Mouse (Mus musculus): ENCODE results near the gene Ren1. TPM values are rescaled to one million over a fixed set of nuclear protein-coding genes. Genes with fewer than 3 reads are reported as not detected.

Gene Ren1
- polyA plus RNA-seq, 1 experiment from 2014 or later, result 0.18 TPM

DNA sequence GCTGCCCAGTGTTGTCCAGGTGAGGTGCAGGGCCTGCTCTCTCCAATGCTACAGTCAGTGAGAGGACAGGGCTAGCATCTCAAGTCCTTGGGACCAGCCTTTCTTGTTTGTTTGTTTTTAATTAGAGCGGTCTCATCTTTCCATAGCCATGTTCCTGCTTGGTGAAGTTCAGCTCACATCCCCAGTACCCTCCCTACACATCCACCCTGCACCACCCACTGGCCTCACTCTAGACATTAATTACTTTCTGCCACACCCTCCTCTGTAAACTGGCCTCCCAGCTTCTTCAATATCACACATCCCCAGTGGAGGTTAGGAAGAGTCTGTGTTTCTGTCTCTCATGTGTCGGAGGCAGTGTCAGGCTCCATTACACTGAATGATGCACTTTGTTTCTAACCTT is 6.0 kb upstream of the Ren1 start:
- H3K27ac ChIP-seq (ENCODE audit: poor library complexity, severe bottlenecking), result no peak overlapping the region
- H3K36me3 ChIP-seq, result no peaks in the 10 kb centered on the region
- ATAC-seq (ENCODE audit: insufficient number of reproducible peaks, low FRiP score), result no peak
- 87% methylated on average over 2 of the region's 2 CpGs for WGBS
- H3K4me2 ChIP-seq, result no peak overlapping the region
- no peak overlapping the region for H3K9ac ChIP-seq
- H3K4me3 ChIP-seq, result no peak overlapping the region
- H3K4me1 ChIP-seq (replicated peaks), result peaks cover 10% of the 10 kb centered on the region
- H3K9me3 ChIP-seq (replicated peaks), result 0 out of 2 replicates have a peak, but pooled peaks cover 4% of the 10 kb centered on the region
- no peaks in the 10 kb centered on the region for H3K27me3 ChIP-seq (replicated peaks)

GRCm38 (mm10) chr1:133346531-133346930 is 3.8 kb upstream of the Ren1 start:
- Histone ChIP-seq H3K36me3 (no peaks in the 10 kb centered on the region), H3K9ac (no peak overlapping the region), H3K27me3 (replicated peaks) (no peaks in the 10 kb centered on the region), H3K4me3 (no peak overlapping the region), H3K4me2 (no peak overlapping the region), H3K4me1 (replicated peaks) (peaks cover 17% of the 10 kb centered on the region), H3K9me3 (replicated peaks) (0 out of 2 replicates have a peak, but pooled peaks cover 4% of the 10 kb centered on the region), H3K27ac (ENCODE audit: poor library complexity, severe bottlenecking) (no peak overlapping the region)
- ATAC-seq (ENCODE audit: insufficient number of reproducible peaks, low FRiP score), result no peak
- 78% methylated on average over 9 of the region's 9 CpGs for WGBS

DNA sequence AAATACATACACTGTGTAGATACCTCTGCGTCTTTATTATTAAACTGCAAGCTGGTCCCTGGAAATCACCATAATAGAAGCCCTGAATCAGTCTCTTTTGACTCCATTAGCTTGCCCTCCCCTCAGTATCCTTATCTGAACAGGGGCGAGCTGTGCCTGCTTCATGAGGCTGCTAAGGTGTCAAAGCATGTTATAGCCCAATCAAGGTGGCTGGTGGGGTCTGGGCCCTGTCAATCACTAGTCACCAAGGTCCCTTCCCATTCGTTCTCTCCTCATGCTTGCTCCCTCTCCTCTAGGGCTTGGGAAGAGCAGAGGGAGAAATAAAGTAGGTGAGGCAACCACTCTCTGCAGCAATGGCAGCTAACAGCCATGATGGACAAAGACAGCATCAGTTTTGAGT is 3.1 kb upstream of the Ren1 start:
- ATAC-seq (ENCODE audit: insufficient number of reproducible peaks, low FRiP score), result no peak

GRCm38 (mm10) chr1:133347693-133348520 is 2.4 kb upstream of the Ren1 start:
- Histone ChIP-seq H3K9me3 (replicated peaks) (0 out of 2 replicates have a peak, but pooled peaks cover 4% of the 10 kb centered on the region), H3K4me1 (replicated peaks) (peaks cover 17% of the 10 kb centered on the region), H3K27me3 (replicated peaks) (peaks cover 12% of the 10 kb centered on the region; the same call in 1 of the 2 replicates), H3K27ac (ENCODE audit: poor library complexity, severe bottlenecking) (no peak overlapping the region), H3K4me3 (no peak overlapping the region), H3K4me2 (no peak overlapping the region), H3K9ac (no peak overlapping the region), H3K36me3 (no peaks in the 10 kb centered on the region)
- peak; percentile 36; the same call in 1 of the 2 replicates for ATAC-seq (ENCODE audit: insufficient number of reproducible peaks, low FRiP score)
- 55% methylated on average over 11 of the region's 11 CpGs for WGBS

More for the DNA sequence above, 3.1 kb upstream of the Ren1 start:
- Histone ChIP-seq H3K9me3 (replicated peaks) (0 out of 2 replicates have a peak, but pooled peaks cover 4% of the 10 kb centered on the region), H3K36me3 (no peaks in the 10 kb centered on the region), H3K4me2 (no peak overlapping the region), H3K4me3 (no peak overlapping the region), H3K27me3 (replicated peaks) (peaks cover 5% of the 10 kb centered on the region; the same call in 1 of the 2 replicates), H3K27ac (ENCODE audit: poor library complexity, severe bottlenecking) (no peak overlapping the region), H3K4me1 (replicated peaks) (peaks cover 17% of the 10 kb centered on the region), H3K9ac (no peak overlapping the region)
- 49% methylated on average over 3 of the region's 3 CpGs for WGBS

- WGBS, result 46% methylated on average over 9 of the region's 9 CpGs
- no peak overlapping the region for H3K4me2 ChIP-seq
- no peak overlapping the region for H3K4me3 ChIP-seq
- peaks cover 17% of the 10 kb centered on the region for H3K4me1 ChIP-seq (replicated peaks)
- H3K36me3 ChIP-seq, result no peaks in the 10 kb centered on the region
- H3K27ac ChIP-seq (ENCODE audit: poor library complexity, severe bottlenecking), result no peak overlapping the region
- ATAC-seq (ENCODE audit: insufficient number of reproducible peaks, low FRiP score), result no peak
- no peak overlapping the region for H3K9ac ChIP-seq
- H3K27me3 ChIP-seq (replicated peaks), result peaks cover 42% of the 10 kb centered on the region
- H3K9me3 ChIP-seq (replicated peaks), result no peaks in the 10 kb centered on the region
Measured at GRCm38 (mm10) chr1:133351762-133352161, 1.5 kb downstream of the Ren1 start.

- Histone ChIP-seq H3K9ac (no peak overlapping the region), H3K27me3 (replicated peaks) (peaks cover 55% of the 10 kb centered on the region), H3K27ac (ENCODE audit: poor library complexity, severe bottlenecking) (no peak overlapping the region), H3K4me2 (no peak overlapping the region), H3K4me1 (replicated peaks) (peaks cover 8% of the 10 kb centered on the region; the same call in 1 of the 2 replicates), H3K4me3 (no peak overlapping the region), H3K36me3 (no peaks in the 10 kb centered on the region), H3K9me3 (replicated peaks) (no peaks in the 10 kb centered on the region)
- WGBS, result 50% methylated on average over 12 of the region's 12 CpGs
- ATAC-seq (ENCODE audit: insufficient number of reproducible peaks, low FRiP score), result no peak
Measured at GRCm38 (mm10) chr1:133353371-133353809, 3.1 kb downstream of the Ren1 start.

DNA sequence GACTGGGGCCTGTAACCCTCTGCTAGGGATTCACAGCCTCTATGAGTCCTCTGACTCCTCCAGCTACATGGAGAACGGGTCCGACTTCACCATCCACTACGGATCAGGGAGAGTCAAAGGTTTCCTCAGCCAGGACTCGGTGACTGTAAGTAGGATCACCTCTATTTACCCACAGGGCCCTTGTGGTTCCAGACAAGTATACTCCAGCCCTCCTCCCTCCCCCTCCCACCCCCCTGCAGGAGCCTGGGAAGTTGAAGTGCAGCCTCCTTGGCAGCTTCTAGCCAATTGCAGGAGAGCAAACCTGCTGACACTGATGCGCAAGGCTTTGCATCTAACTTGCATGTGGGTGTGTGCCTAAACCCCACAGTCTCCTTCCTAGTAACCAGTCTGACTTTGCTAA is 5.2 kb downstream of the Ren1 start:
- no peak overlapping the region for H3K4me3 ChIP-seq
- H3K36me3 ChIP-seq, result no peaks in the 10 kb centered on the region
- no peak overlapping the region for H3K4me2 ChIP-seq
- WGBS, result 51% methylated on average over 5 of the region's 5 CpGs
- H3K9ac ChIP-seq, result no peak overlapping the region
- peaks cover 64% of the 10 kb centered on the region for H3K27me3 ChIP-seq (replicated peaks)
- ATAC-seq (ENCODE audit: insufficient number of reproducible peaks, low FRiP score), result no peak
- H3K4me1 ChIP-seq (replicated peaks), result no peaks in the 10 kb centered on the region
- H3K9me3 ChIP-seq (replicated peaks), result no peaks in the 10 kb centered on the region
- H3K27ac ChIP-seq (ENCODE audit: poor library complexity, severe bottlenecking), result no peak overlapping the region

DNA sequence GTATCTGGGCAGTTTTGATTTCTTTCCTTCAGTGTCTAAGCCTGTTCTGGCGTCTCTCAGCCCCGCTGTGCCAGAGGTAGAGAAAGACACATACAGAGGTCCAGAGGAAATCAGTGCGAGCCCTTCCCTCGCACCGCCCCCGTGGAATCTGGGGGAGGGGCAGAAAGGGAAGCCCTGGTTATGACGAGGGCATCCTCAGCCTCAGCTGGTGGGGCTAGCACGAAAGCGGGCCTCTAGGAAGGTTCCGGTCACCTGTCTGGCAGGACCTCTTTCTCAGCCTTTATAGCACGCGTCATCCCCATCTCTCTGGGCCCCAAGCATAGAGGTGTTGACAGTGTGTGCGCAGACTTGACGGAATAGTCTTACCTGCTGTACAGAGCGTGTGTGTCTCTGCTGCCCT is 5.6 kb downstream of the Ren1 start:
- H3K4me1 ChIP-seq (replicated peaks), result no peaks in the 10 kb centered on the region
- H3K36me3 ChIP-seq, result no peaks in the 10 kb centered on the region
- H3K27me3 ChIP-seq (replicated peaks), result peaks cover 64% of the 10 kb centered on the region
- H3K4me3 ChIP-seq, result no peak overlapping the region
- 46% methylated on average over 15 of the region's 15 CpGs for WGBS
- H3K4me2 ChIP-seq, result no peak overlapping the region
- ATAC-seq (ENCODE audit: insufficient number of reproducible peaks, low FRiP score), result no peak
- H3K27ac ChIP-seq (ENCODE audit: poor library complexity, severe bottlenecking), result no peak overlapping the region
- no peaks in the 10 kb centered on the region for H3K9me3 ChIP-seq (replicated peaks)
- no peak overlapping the region for H3K9ac ChIP-seq

- ATAC-seq (ENCODE audit: insufficient number of reproducible peaks, low FRiP score), result no peak
- Histone ChIP-seq H3K4me1 (replicated peaks) (no peaks in the 10 kb centered on the region), H3K4me2 (no peak overlapping the region), H3K36me3 (no peaks in the 10 kb centered on the region), H3K27me3 (replicated peaks) (peaks cover 64% of the 10 kb centered on the region), H3K4me3 (no peak overlapping the region), H3K9me3 (replicated peaks) (no peaks in the 10 kb centered on the region), H3K27ac (ENCODE audit: poor library complexity, severe bottlenecking) (no peak overlapping the region), H3K9ac (no peak overlapping the region)
- 59% methylated on average over 8 of the region's 8 CpGs for WGBS
Measured at GRCm38 (mm10) chr1:133356330-133356729, 6.0 kb downstream of the Ren1 start.

- H3K27me3 ChIP-seq (replicated peaks), result peaks cover 59% of the 10 kb centered on the region
- peaks cover 25% of the 10 kb centered on the region for H3K4me1 ChIP-seq (replicated peaks)
- H3K4me3 ChIP-seq, result no peak overlapping the region
- no peak overlapping the region for H3K27ac ChIP-seq (ENCODE audit: poor library complexity, severe bottlenecking)
- no peaks in the 10 kb centered on the region for H3K36me3 ChIP-seq
- H3K9ac ChIP-seq, result no peak overlapping the region
- ATAC-seq (ENCODE audit: insufficient number of reproducible peaks, low FRiP score), result no peak
- H3K9me3 ChIP-seq (replicated peaks), result no peaks in the 10 kb centered on the region
- H3K4me2 ChIP-seq, result no peak overlapping the region
- 88% methylated on average over 6 of the region's 6 CpGs for WGBS
Measured at GRCm38 (mm10) chr1:133361006-133361405, 10.7 kb downstream of the Ren1 start.

DNA sequence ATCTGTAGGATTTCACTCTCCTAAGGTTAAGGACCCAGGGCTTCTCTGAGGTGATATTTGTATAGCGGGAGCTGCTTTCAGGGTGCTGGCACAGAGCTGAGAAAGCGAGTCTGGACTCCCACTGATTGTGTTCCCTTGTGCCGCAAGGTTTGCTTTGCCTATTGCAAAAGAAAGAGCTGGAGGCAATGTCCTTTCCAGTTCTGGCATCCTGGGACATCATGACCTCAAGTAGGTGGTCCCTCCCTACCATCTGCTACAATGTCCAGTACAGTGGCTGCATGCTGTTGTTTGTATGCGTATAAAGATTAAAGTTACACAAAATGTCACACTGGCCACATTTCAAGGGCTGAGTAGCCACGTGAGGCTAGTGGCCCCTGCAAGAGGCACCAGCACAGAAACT is 11.8 kb downstream of the Ren1 start:
- H3K9ac ChIP-seq, result no peak overlapping the region
- H3K4me3 ChIP-seq, result no peak overlapping the region
- no peak overlapping the region for H3K27ac ChIP-seq (ENCODE audit: poor library complexity, severe bottlenecking)
- no peaks in the 10 kb centered on the region for H3K9me3 ChIP-seq (replicated peaks)
- 87% methylated on average over 5 of the region's 5 CpGs for WGBS
- H3K4me2 ChIP-seq, result no peak overlapping the region
- no peak for ATAC-seq (ENCODE audit: insufficient number of reproducible peaks, low FRiP score)
- no peaks in the 10 kb centered on the region for H3K36me3 ChIP-seq
- H3K27me3 ChIP-seq (replicated peaks), result peaks cover 54% of the 10 kb centered on the region
- peaks cover 26% of the 10 kb centered on the region for H3K4me1 ChIP-seq (replicated peaks)

Data from heart, embryonic 12.5 days (tissue).